Mouse (Mus musculus) testis, postnatal 14 days (tissue): ENCODE results near the gene Blcap.
A peak's percentile ranks its signal among the peaks of the same experiment; 100 is the strongest.

Experiments
- DNase-seq: peaks from one replicate; pipeline ENCODE4 v3.0.0; 2021; ENCODE audit warnings: low spot score

Gene Blcap

GRCm38 (mm10) chr2:157519452-157519851, 51.6 kb downstream of the Blcap start:
- DNase-seq, result no peak

GRCm38 (mm10) chr2:157518451-157518850, 52.6 kb downstream of the Blcap start:
- no peak for DNase-seq

GRCm38 (mm10) chr2:157517526-157517925, 53.5 kb downstream of the Blcap start:
- no peak for DNase-seq

- DNase-seq, result no peak
Measured at GRCm38 (mm10) chr2:157514353-157514752, 56.7 kb downstream of the Blcap start.

GRCm38 (mm10) chr2:157513737-157514208, 57.3 kb downstream of the Blcap start:
- DNase-seq, result no peak

GRCm38 (mm10) chr2:157512859-157513258, 58.2 kb downstream of the Blcap start:
- DNase-seq, result no peak

- no peak for DNase-seq
Measured at GRCm38 (mm10) chr2:157510031-157510430, 61.0 kb downstream of the Blcap start.

- no peak for DNase-seq
Measured at GRCm38 (mm10) chr2:157509182-157509581, 61.9 kb downstream of the Blcap start.

- DNase-seq, result peak; percentile 56
Measured at GRCm38 (mm10) chr2:157506779-157507178, 64.3 kb downstream of the Blcap start.
